ENCODE assay signal across 30 mouse cellular contexts in genomic region chr4:102197707-102198106, GRCm38 (mm10).
DNase-seq lines count a peak whose midpoint lies in the region; ATAC-seq and TF ChIP-seq lines count a peak whose summit lies in the region.
"Had no signal": no experiment of that assay in that cellular context is flagged by ENCODE, and none has a peak within 500 bp of the region (broad histone marks: within the 10 kb centered on the region; RNA-seq: fewer than 3 reads in every experiment).

No protein-coding gene starts in this region.

- intact Hi-C loops in left cerebral cortex, postnatal 25 days (cut with DNase I) = no loop called here
- intact Hi-C loops in left cerebral cortex, adult 2 months (cut with DNase I) = no loop called here

- ATAC-seq in frontal cortex, adult (ENCODE audit: low TSS enrichment) = peak; percentile 95
- ATAC-seq: hindbrain, embryonic 16.5 days; intestine, embryonic 16.5 days; liver, embryonic 12.5 days; liver, postnatal 0 days; Patski had no signal

- no peak overlapping the region for H3K4me3 ChIP-seq in left cerebral cortex, adult 2 months
- H3K4me3 ChIP-seq: erythroblast, embryonic 14.5 days; heart, embryonic 13.5 days; hindbrain, embryonic 10.5 days; limb, embryonic 12.5 days; liver, embryonic 12.5 days; neural tube, embryonic 15.5 days had no signal

- no peak overlapping the region for H3K27ac ChIP-seq in left cerebral cortex, adult 2 months
- H3K27ac ChIP-seq: heart, embryonic 13.5 days; hindbrain, embryonic 10.5 days; limb, embryonic 12.5 days; liver, embryonic 12.5 days; neural tube, embryonic 15.5 days had no signal

- no peak for DNase-seq in frontal cortex, postnatal 14 days (ENCODE audit: low spot score in 2 of 2)
- peak; percentile 17 to 63 for DNase-seq in left cerebral cortex, postnatal 25 days (ENCODE audit: low spot score in 2 of 2)
- no peak for DNase-seq in left cerebral cortex, adult 2 months (ENCODE audit: extremely low spot score in 1 of 2, low spot score in 2 of 2)
- DNase-seq in brain, adult 2 months (ENCODE audit: low read depth, low spot score) = peak; percentile 81
- peak; percentile 64 for DNase-seq in telencephalon, adult 2 months (ENCODE audit: low read depth, low spot score)
- DNase-seq in thymus, postnatal 4 days = no peak
- DNase-seq: adrenal gland, postnatal 14 days; cerebellum, adult 2 months; cerebellum, postnatal 14 days; gastrocnemius, postnatal 10 days; heart, postnatal 10 days; kidney, adult 9 months; kidney, postnatal 10 days; liver, postnatal 0 days; lung, postnatal 36 days; retina, postnatal 1 day; right cerebral cortex, postnatal 25 days; spleen, adult 18-20 months; thymus, adult 18-20 months; thymus, postnatal 25 days had no signal

- TF ChIP-seq CTCF in left cerebral cortex, adult 2 months (IDR thresholded peaks at IDR 0.05) = no peak

Comparison
In these comparisons a context has a peak if more than half of its experiments do, and no peak if none do; other contexts are left out.
1. DNase-seq: peak in left cerebral cortex, postnatal 25 days (2 of 2), brain, adult 2 months (single experiment) and telencephalon, adult 2 months (single experiment); none in frontal cortex, postnatal 14 days (0 of 2), left cerebral cortex, adult 2 months (0 of 2) and thymus, postnatal 4 days (single experiment).